Mouse (Mus musculus) myocyte (in vitro differentiated cells): Measurements from ENCODE around the gene Fam151b. TPM values are rescaled to one million over a fixed set of nuclear protein-coding genes. Genes with fewer than 3 reads are reported as not detected.

Experiments used
- H3K27me3 ChIP-seq: one replicate; pipeline ENCODE4 v1.6.1; 2011; ENCODE audit not compliant: control insufficient read depth, insufficient read depth, insufficient read length
- H3K36me3 ChIP-seq: one replicate; pipeline ENCODE4 v1.6.1; 2011; ENCODE audit not compliant: control insufficient read depth, insufficient read depth
- H3K4me2 ChIP-seq: one replicate; pipeline ENCODE4 v1.6.1; 2011; ENCODE audit warnings: low read depth, control low read depth
- H3K4me3 ChIP-seq: one replicate; pipeline ENCODE4 v1.5.1; 2011; ENCODE audit warnings: mild to moderate bottlenecking, control low read depth, moderate library complexity
- H3K79me2 ChIP-seq: one replicate; pipeline ENCODE4 v1.6.1; 2011; ENCODE audit not compliant: control insufficient read depth, insufficient read depth
- H3ac ChIP-seq: one replicate; pipeline ENCODE4 v1.6.1; 2011; ENCODE audit not compliant: control insufficient read depth, insufficient read length
- CEBPB ChIP-seq: IDR thresholded peaks from 2 replicates; pipeline ENCODE4 v1.6.1; 2011; ENCODE audit warnings: mild to moderate bottlenecking, moderate library complexity; ENCODE audit not compliant: poor library complexity, insufficient read depth, severe bottlenecking
- E2F4 ChIP-seq: IDR thresholded peaks from one replicate; pipeline ENCODE4 v1.6.1; 2011; ENCODE audit warnings: mild to moderate bottlenecking, control low read depth, moderate library complexity; ENCODE audit not compliant: insufficient read depth
- MAX ChIP-seq: IDR thresholded peaks from one replicate; pipeline ENCODE4 v1.6.1; 2011; ENCODE audit warnings: low read depth, mild to moderate bottlenecking, control low read depth
- MYOD1 ChIP-seq, 3 experiments: IDR thresholded peaks; one replicate each; pipeline ENCODE4 v1.6.1; 2011; ENCODE audit warnings: control low read depth in 2 of 3, low read depth in 2 of 3, mild to moderate bottlenecking in 2 of 3, moderate library complexity in 1 of 3; ENCODE audit not compliant: insufficient read length in 2 of 3, control insufficient read depth in 1 of 3
- MYOG ChIP-seq, 3 experiments: IDR thresholded peaks; one replicate each; pipeline ENCODE4 v1.6.1; 2011; ENCODE audit warnings: control low read depth in 2 of 3, low read depth in 2 of 3, mild to moderate bottlenecking in 2 of 3; ENCODE audit not compliant: insufficient read length in 2 of 3, control insufficient read depth in 1 of 3, insufficient read depth in 1 of 3
- POLR2A ChIP-seq: IDR thresholded peaks from one replicate; pipeline ENCODE4 v1.6.1; 2011; ENCODE audit warnings: low read depth, mild to moderate bottlenecking, control low read depth, moderate library complexity; ENCODE audit not compliant: insufficient read length
- POLR2AphosphoS2 ChIP-seq: IDR thresholded peaks from one replicate; pipeline ENCODE4 v1.6.1; 2011; ENCODE audit warnings: low read depth, control low read depth; ENCODE audit not compliant: insufficient read length
- REST ChIP-seq: IDR thresholded peaks from one replicate; pipeline ENCODE4 v1.6.1; 2011; ENCODE audit warnings: mild to moderate bottlenecking, control low read depth, moderate library complexity; ENCODE audit not compliant: insufficient read depth, insufficient read length
- SRF ChIP-seq: IDR thresholded peaks from one replicate; pipeline ENCODE4 v1.6.1; 2011; ENCODE audit warnings: low read depth; ENCODE audit not compliant: control insufficient read depth, insufficient read length
- TCF12 ChIP-seq: IDR thresholded peaks from one replicate; pipeline ENCODE4 v1.6.1; 2011; ENCODE audit warnings: mild to moderate bottlenecking, control low read depth; ENCODE audit not compliant: poor library complexity, insufficient read depth, severe bottlenecking
- TCF3 ChIP-seq: IDR thresholded peaks from one replicate; pipeline ENCODE4 v1.6.1; 2011; ENCODE audit warnings: low read depth, control low read depth; ENCODE audit not compliant: insufficient read length
- USF1 ChIP-seq: IDR thresholded peaks from one replicate; pipeline ENCODE4 v1.6.1; 2011; ENCODE audit warnings: low read depth, mild to moderate bottlenecking, control low read depth, moderate library complexity
- polyA plus RNA-seq: library from polyadenylated mRNA; unstranded; fragments of >200 nt; fragmentation: generic; extraction: Trizol; gene quantifications from one replicate; pipeline ENCODE4 v1.2.1, GENCODE M21; 2012; ENCODE audit warnings: missing spikeins

Fam151b gene
- polyA plus RNA-seq, 1 experiment, result 0.92 TPM

DNA sequence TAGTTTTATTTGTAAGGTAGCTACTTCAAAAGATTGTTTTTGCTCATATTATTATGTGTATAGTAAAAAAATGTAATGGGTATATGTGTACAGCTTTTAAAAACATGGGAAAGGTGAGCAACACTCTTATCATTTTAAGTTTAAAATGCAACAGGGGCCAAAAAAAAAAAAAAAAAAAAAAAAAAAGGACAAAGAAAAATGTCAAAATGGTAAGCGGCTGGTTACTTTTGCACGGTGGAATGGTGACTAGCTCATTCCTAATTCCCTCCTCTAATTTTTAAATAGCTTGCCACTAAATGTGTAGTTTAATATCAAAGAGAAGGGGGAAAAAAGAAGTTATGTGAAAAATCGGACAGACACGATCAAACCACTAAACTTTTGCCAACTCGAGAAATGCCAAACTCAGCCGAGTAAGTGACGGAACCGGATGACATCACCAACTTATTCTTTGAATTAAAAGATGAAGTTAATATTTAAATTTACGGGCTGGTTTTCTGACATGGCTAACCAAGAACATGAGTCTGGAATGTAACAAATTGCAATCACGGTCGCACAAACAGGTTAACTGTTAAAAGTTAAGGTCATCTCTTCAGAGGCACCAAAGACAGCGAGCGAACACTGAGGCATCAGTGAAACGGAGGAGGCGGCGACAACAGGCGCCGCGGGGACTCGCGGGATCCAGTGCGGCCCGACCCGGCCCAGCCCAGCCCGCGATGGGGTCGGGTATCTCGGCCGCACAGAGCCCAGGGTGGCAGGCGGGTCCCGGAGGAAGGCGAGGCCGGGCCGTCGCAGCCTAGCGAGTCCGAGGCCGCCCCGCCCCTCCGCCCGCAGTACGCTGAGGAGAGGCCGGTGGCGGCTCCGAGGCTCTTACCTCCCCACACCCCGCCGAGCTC, 46.3 kb upstream of the Fam151b start:
- H3K79me2 ChIP-seq, result peaks cover 25% of the 10 kb centered on the region
- TF ChIP-seq MYOD1 (IDR thresholded peaks at IDR 0.05; ENCODE audit: control insufficient read depth in 1 of 3, insufficient read length in 2 of 3, low read depth in 2 of 3) (peak in 1 of 3 experiments; percentile 22), POLR2AphosphoS2 (no peak)
- H3K36me3 ChIP-seq, result no peaks in the 10 kb centered on the region
- peak overlapping the region; percentile 49 for H3ac ChIP-seq
- peak overlapping the region; percentile 71 for H3K4me2 ChIP-seq
- H3K27me3 ChIP-seq, result no peaks in the 10 kb centered on the region
- H3K4me3 ChIP-seq, result peak overlapping the region; percentile 68

GRCm38 (mm10) chr13:92523178-92523813, 39.5 kb upstream of the Fam151b start:
- no peaks in the 10 kb centered on the region for H3K27me3 ChIP-seq
- peaks cover 42% of the 10 kb centered on the region for H3K36me3 ChIP-seq
- no peak for TF ChIP-seq TCF3
- no peak for TF ChIP-seq MYOD1 (IDR thresholded peaks at IDR 0.05; ENCODE audit: control insufficient read depth in 1 of 3, insufficient read length in 2 of 3, low read depth in 2 of 3)
- no peak for TF ChIP-seq MAX
- TF ChIP-seq SRF, result no peak
- TF ChIP-seq POLR2AphosphoS2, result no peak
- TF ChIP-seq POLR2A, result no peak
- TF ChIP-seq E2F4, result no peak
- TF ChIP-seq CEBPB, result no peak
- no peak for TF ChIP-seq MYOG (IDR thresholded peaks at IDR 0.05; ENCODE audit: control insufficient read depth in 1 of 3, insufficient read depth in 1 of 3, insufficient read length in 2 of 3, low read depth in 2 of 3)
- TF ChIP-seq USF1, result no peak
- no peak for TF ChIP-seq TCF12
- no peak for TF ChIP-seq REST

GRCm38 (mm10) chr13:92504871-92505270, 21.1 kb upstream of the Fam151b start:
- no peaks in the 10 kb centered on the region for H3K79me2 ChIP-seq
- H3K4me2 ChIP-seq, result no peak overlapping the region
- H3K36me3 ChIP-seq, result peaks cover 37% of the 10 kb centered on the region
- no peaks in the 10 kb centered on the region for H3K27me3 ChIP-seq
- H3ac ChIP-seq, result no peak overlapping the region
- no peak overlapping the region for H3K4me3 ChIP-seq
- TF ChIP-seq USF1 (no peak), POLR2AphosphoS2 (no peak), SRF (no peak), MAX (no peak), MYOD1 (IDR thresholded peaks at IDR 0.05; ENCODE audit: control insufficient read depth in 1 of 3, insufficient read length in 2 of 3, low read depth in 2 of 3) (no peak)

More at GRCm38 (mm10) chr13:92523178-92523813, 39.5 kb upstream of the Fam151b start:
- no peak overlapping the region for H3K4me3 ChIP-seq
- no peak overlapping the region for H3K4me2 ChIP-seq
- H3ac ChIP-seq, result no peak overlapping the region
- H3K79me2 ChIP-seq, result peaks cover 26% of the 10 kb centered on the region

DNA sequence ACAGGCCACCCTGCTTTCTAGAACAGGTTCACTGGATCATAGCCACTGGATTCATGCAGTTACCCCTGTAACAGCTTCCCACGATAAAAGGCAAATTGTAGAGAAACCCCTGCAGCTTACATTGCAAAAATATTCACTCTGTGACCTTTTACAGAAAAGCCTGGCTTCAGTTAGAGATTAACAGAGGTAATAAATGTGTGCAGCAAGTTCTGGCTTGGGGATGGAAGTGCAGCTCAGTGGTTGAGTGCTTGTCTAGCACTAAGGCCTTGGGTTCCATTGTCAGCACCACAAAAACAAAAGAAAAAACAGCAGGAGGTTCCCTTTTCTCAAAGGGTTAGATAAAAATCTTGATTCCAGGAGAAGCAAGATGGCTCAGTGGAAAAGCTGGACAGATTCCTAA, 8.1 kb upstream of the Fam151b start:
- Histone ChIP-seq H3K27me3 (no peaks in the 10 kb centered on the region), H3K4me3 (no peak overlapping the region), H3K36me3 (peaks cover 42% of the 10 kb centered on the region), H3ac (no peak overlapping the region), H3K4me2 (no peak overlapping the region), H3K79me2 (no peaks in the 10 kb centered on the region)
- no peak for TF ChIP-seq TCF12
- TF ChIP-seq CEBPB, result no peak
- TF ChIP-seq REST, result no peak
- TF ChIP-seq MYOG (IDR thresholded peaks at IDR 0.05; ENCODE audit: control insufficient read depth in 1 of 3, insufficient read depth in 1 of 3, insufficient read length in 2 of 3, low read depth in 2 of 3), result no peak
- TF ChIP-seq MYOD1 (IDR thresholded peaks at IDR 0.05; ENCODE audit: control insufficient read depth in 1 of 3, insufficient read length in 2 of 3, low read depth in 2 of 3), result no peak
- TF ChIP-seq E2F4, result no peak
- TF ChIP-seq POLR2AphosphoS2, result no peak
- TF ChIP-seq SRF, result no peak
- no peak for TF ChIP-seq USF1
- no peak for TF ChIP-seq TCF3
- no peak for TF ChIP-seq POLR2A
- TF ChIP-seq MAX, result no peak

DNA sequence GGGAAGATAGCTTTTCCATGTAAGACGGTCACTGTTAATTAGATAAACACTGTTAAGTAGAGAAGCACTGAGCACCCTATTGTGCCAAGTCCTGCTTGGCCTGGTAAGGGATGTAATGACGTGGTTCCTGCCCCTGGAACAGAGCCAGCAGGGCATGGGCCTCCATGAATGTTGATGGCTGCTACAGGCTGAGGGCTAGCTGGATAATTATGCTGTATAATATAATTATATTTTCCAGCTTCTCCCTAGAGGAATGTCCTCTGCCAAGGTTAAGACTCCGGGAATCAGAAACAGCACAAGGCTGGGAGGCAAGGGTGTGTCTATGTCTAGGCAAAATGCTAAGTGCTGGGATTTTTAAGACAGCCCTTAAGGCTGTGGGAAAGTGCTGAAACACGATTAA, 7.0 kb upstream of the Fam151b start:
- H3K36me3 ChIP-seq, result peaks cover 46% of the 10 kb centered on the region
- no peaks in the 10 kb centered on the region for H3K79me2 ChIP-seq
- H3ac ChIP-seq, result no peak overlapping the region
- no peak overlapping the region for H3K4me2 ChIP-seq
- H3K27me3 ChIP-seq, result no peaks in the 10 kb centered on the region
- no peak for TF ChIP-seq SRF
- H3K4me3 ChIP-seq, result no peak overlapping the region
